Mouse (Mus musculus) liver, adult 2 months (tissue): ENCODE results near the gene Shroom3. TPM values are rescaled to one million over a fixed set of nuclear protein-coding genes. Genes with fewer than 3 reads are reported as not detected.

ENCODE experiments used
- DNase-seq: peaks from one replicate; pipeline ENCODE4 v3.0.0-alpha.2; 2011; ENCODE audit warnings: low read depth, low spot score; ENCODE audit errors: extremely low read depth
- H3K27ac ChIP-seq: fragments of 200-500 bp; replicated peaks from 2 replicates; pipeline ENCODE4 v1.5.1; 2012; ENCODE audit warnings: low read depth, mild to moderate bottlenecking, control low read depth, inconsistent platforms, low read length; ENCODE audit not compliant: insufficient read depth
- H3K27me3 ChIP-seq: fragments of 200-500 bp; 2 replicates; pipeline ENCODE4 v1.6.1; 2012; ENCODE audit warnings: mild to moderate bottlenecking, moderate library complexity, low read length, inconsistent platforms; ENCODE audit not compliant: control insufficient read depth, insufficient read depth
- H3K36me3 ChIP-seq: fragments of 200-500 bp; 2 replicates; pipeline ENCODE4 v1.6.1; 2012; ENCODE audit warnings: low read length, inconsistent platforms; ENCODE audit not compliant: control insufficient read depth, insufficient read depth
- H3K4me1 ChIP-seq: fragments of 200-500 bp; 2 replicates; pipeline ENCODE4 v1.6.1; 2011; ENCODE audit warnings: low read length; ENCODE audit not compliant: control insufficient read depth, insufficient read depth
- H3K4me3 ChIP-seq: fragments of 200-500 bp; 2 replicates; pipeline ENCODE4 v1.5.1; 2011; ENCODE audit warnings: low read depth, mild to moderate bottlenecking, control low read depth, low read length, moderate library complexity; ENCODE audit not compliant: insufficient read depth
- H3K79me2 ChIP-seq: fragments of 200-500 bp; 2 replicates; pipeline ENCODE4 v1.6.1; 2012; ENCODE audit warnings: inconsistent platforms, mild to moderate bottlenecking, low read length, moderate library complexity; ENCODE audit not compliant: control insufficient read depth, insufficient read depth
- H3K9ac ChIP-seq: fragments of 200-500 bp; 2 replicates; pipeline ENCODE4 v1.6.1; 2012; ENCODE audit warnings: low read depth, mild to moderate bottlenecking, control low read depth, inconsistent platforms, low read length
- CTCF ChIP-seq: fragments of 200-500 bp; IDR thresholded peaks from 2 replicates; pipeline ENCODE4 v1.5.1; 2011; ENCODE audit warnings: low read depth, low read length, control low read depth
- POLR2A ChIP-seq: fragments of 200-500 bp; IDR thresholded peaks from 2 replicates; pipeline ENCODE4 v1.6.1; 2011; ENCODE audit warnings: low read length, control low read depth; ENCODE audit not compliant: insufficient read depth; ENCODE audit errors: extremely low read depth
- WGBS: fragments of 180-500 bp; shearing (Covaris S2); methylation state at CpG from one replicate; pipeline ENCODE4 v1.1.7; 2018; 5-methylcytosine and 5-hydroxymethylcytosine counted together
- polyA plus RNA-seq: library from polyadenylated mRNA; depleted of rRNA; stranded (reverse); fragments of >200 nt; gene quantifications from 2 replicates; pipeline ENCODE4 v1.2.3, GENCODE M21; 2012
- total RNA-seq: library from RNA; depleted of rRNA; stranded (reverse); fragments of >200 nt; gene quantifications from 2 replicates; pipeline ENCODE4 v1.2.3, GENCODE M21; 2014

Gene Shroom3
- total and polyA plus RNA-seq, 2 experiments, result 4.0 to 4.1 TPM

- DNase-seq, result no peak
- no peak for TF ChIP-seq CTCF
- no peak for TF ChIP-seq POLR2A
- no peaks in the 10 kb centered on the region for H3K4me1 ChIP-seq
- 93% methylated on average over 5 of the region's 5 CpGs for WGBS
- H3K36me3 ChIP-seq, result peaks cover 16% of the 10 kb centered on the region
- H3K4me3 ChIP-seq, result no peak overlapping the region
- no peak overlapping the region for H3K27ac ChIP-seq
- H3K79me2 ChIP-seq, result no peaks in the 10 kb centered on the region
- H3K27me3 ChIP-seq, result no peaks in the 10 kb centered on the region
- H3K9ac ChIP-seq, result no peak overlapping the region
Measured at GRCm38 (mm10) chr5:92944867-92945266, 261.6 kb downstream of the Shroom3 start.

- WGBS, result 95% methylated on average over 14 of the region's 14 CpGs
- TF ChIP-seq CTCF (no peak), POLR2A (no peak)
- H3K36me3 ChIP-seq, result peaks cover 7% of the 10 kb centered on the region
- H3K27ac ChIP-seq, result no peak overlapping the region
- DNase-seq, result no peak
- H3K4me3 ChIP-seq, result no peak overlapping the region
- no peaks in the 10 kb centered on the region for H3K27me3 ChIP-seq
- H3K4me1 ChIP-seq, result no peaks in the 10 kb centered on the region
- H3K9ac ChIP-seq, result no peak overlapping the region
- H3K79me2 ChIP-seq, result no peaks in the 10 kb centered on the region
Measured at GRCm38 (mm10) chr5:92948972-92949745, 265.9 kb downstream of the Shroom3 start.

- 96% methylated on average over 14 of the region's 14 CpGs for WGBS
- TF ChIP-seq CTCF (no peak), POLR2A (no peak)
- Histone ChIP-seq H3K9ac (no peak overlapping the region), H3K79me2 (no peaks in the 10 kb centered on the region), H3K4me1 (no peaks in the 10 kb centered on the region), H3K27ac (no peak overlapping the region), H3K4me3 (no peak overlapping the region), H3K27me3 (no peaks in the 10 kb centered on the region), H3K36me3 (peaks cover 7% of the 10 kb centered on the region)
- DNase-seq, result no peak
Measured at GRCm38 (mm10) chr5:92950583-92950982, 267.3 kb downstream of the Shroom3 start.

GRCm38 (mm10) chr5:92951079-92951478 lies 267.8 kb downstream of the Shroom3 start:
- Histone ChIP-seq H3K27ac (no peak overlapping the region), H3K27me3 (no peaks in the 10 kb centered on the region), H3K4me1 (no peaks in the 10 kb centered on the region), H3K36me3 (peaks cover 7% of the 10 kb centered on the region), H3K9ac (no peak overlapping the region), H3K4me3 (no peak overlapping the region), H3K79me2 (no peaks in the 10 kb centered on the region)
- TF ChIP-seq POLR2A (no peak), CTCF (no peak)
- 95% methylated on average over 14 of the region's 14 CpGs for WGBS
- no peak for DNase-seq

GRCm38 (mm10) chr5:92953865-92954264 lies 270.6 kb downstream of the Shroom3 start:
- Histone ChIP-seq H3K79me2 (no peaks in the 10 kb centered on the region), H3K27me3 (no peaks in the 10 kb centered on the region), H3K4me1 (no peaks in the 10 kb centered on the region), H3K9ac (no peak overlapping the region), H3K36me3 (peaks cover 5% of the 10 kb centered on the region), H3K4me3 (no peak overlapping the region), H3K27ac (no peak overlapping the region)
- TF ChIP-seq POLR2A (no peak), CTCF (no peak)
- DNase-seq, result no peak
- WGBS, result 90% methylated on average over 8 of the region's 8 CpGs

GRCm38 (mm10) chr5:92954323-92954722 lies 271.1 kb downstream of the Shroom3 start:
- Histone ChIP-seq H3K79me2 (no peaks in the 10 kb centered on the region), H3K9ac (no peak overlapping the region), H3K4me3 (no peak overlapping the region), H3K36me3 (peaks cover 5% of the 10 kb centered on the region), H3K4me1 (no peaks in the 10 kb centered on the region), H3K27ac (no peak overlapping the region), H3K27me3 (no peaks in the 10 kb centered on the region)
- WGBS, result 54% methylated on average over 10 of the region's 10 CpGs
- DNase-seq, result peak; percentile 24
- TF ChIP-seq CTCF (peak; percentile 64), POLR2A (no peak)
